Mouse (Mus musculus): ENCODE results near the gene Prkce. TPM values are rescaled to one million over a fixed set of nuclear protein-coding genes. Genes with fewer than 3 reads are reported as not detected.

The Prkce gene
- polyA plus RNA-seq, 1 experiment from 2014 or later: 35.7 TPM

DNA sequence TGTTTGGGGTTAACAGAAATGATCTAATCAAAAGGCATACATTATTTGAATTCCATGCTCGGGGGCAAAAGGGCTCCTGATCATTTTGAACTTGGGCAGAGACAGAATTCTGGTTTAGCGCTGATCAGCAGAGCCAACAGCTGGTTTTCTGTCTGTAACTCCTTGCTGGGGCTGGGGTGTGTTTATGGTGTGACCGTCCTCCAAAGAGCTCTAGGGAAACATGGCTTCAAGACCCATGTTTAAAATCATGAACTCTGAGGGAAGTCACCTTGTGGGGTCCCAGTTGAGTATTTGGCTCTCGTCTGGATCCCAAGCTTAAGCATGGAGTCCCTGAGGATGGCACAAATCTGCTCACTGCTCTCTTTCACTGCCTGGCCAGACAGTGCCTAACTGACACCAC is 183.7 kb downstream of the Prkce start:
- Histone ChIP-seq H3K27me3 (replicated peaks; ENCODE audit: control insufficient read depth, insufficient read depth, low read length) (no peaks in the 10 kb centered on the region), H3K4me1 (ENCODE audit: control insufficient read depth, insufficient read depth, low read depth, low read length) (peaks cover 18% of the 10 kb centered on the region), H3K27ac (ENCODE audit: low read depth, low read length) (no peak overlapping the region), H3K4me3 (ENCODE audit: low read length) (no peak overlapping the region), H3K9me3 (ENCODE audit: control insufficient read depth, low read length) (no peaks in the 10 kb centered on the region), H3K4me2 (ENCODE audit: low read length) (no peak overlapping the region), H3K36me3 (ENCODE audit: control insufficient read depth, insufficient read depth, low read length) (no peaks in the 10 kb centered on the region), H3K9ac (ENCODE audit: low read depth, low read length) (no peak overlapping the region)
- no peak for ATAC-seq
- 54% methylated on average over 4 of the region's 4 CpGs for WGBS

DNA sequence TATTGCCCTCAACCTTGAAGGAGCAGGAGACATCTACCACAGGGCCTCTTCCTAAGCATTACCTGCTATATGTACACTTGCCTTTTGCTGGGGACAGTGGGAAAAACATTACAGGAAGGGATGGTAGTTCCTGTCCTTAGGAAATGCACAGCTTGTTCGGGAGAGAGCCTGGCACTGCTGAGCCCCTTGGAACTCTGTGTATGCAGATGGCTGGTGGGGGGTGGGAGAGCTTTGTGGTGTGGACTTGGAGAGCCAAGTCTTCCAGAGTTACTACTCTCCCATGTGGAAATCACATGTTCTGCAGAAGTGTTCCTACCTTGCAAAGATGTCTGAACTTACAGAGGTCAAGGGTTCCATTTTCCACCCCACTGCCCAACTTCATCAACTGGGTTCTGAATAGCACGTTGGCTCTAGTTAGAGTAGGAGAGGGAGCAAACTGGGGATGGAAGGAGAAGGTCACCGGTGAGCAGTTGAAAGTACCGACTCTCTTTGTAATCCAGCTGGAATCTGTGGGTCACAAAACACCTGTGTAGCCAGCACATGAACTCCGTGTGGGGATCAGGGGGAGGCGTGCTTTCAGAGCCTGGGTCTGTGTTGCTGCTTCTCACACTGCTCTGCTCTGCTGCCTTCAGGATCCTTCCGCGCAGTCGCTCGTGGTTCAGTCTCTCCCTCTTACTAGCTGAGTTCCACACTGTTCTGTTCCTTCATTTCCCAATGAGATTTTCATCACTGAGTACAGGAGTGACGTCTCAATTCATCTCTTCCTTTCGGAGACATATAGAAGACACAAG is 184.9 kb downstream of the Prkce start:
- no peak overlapping the region for H3K4me2 ChIP-seq (ENCODE audit: low read length)

DNA sequence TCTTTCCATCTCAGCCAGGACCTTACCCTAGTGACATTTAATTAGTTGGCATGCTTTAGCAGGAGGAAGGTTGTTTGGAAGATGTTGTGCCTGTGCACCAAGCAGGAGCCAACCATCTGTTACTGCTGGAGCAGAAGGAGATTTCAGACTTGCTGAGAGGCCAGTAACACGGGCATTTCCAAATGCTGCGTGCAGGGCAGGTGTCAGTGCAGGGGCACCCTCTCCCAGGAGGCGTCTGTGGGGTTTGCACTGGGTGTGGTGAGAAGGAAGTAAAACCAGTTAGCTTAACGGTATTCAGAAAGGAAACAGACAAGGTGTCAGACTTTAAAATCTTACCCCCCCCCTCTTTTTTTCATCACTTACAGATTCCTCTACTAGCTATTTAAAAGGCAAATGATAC is 186.1 kb downstream of the Prkce start:
- no peak overlapping the region for H3K9ac ChIP-seq (ENCODE audit: low read depth, low read length)
- H3K27me3 ChIP-seq (replicated peaks; ENCODE audit: control insufficient read depth, insufficient read depth, low read length): no peaks in the 10 kb centered on the region
- peaks cover 18% of the 10 kb centered on the region for H3K4me1 ChIP-seq (ENCODE audit: control insufficient read depth, insufficient read depth, low read depth, low read length)
- WGBS: 62% methylated on average over 4 of the region's 4 CpGs
- no peaks in the 10 kb centered on the region for H3K9me3 ChIP-seq (ENCODE audit: control insufficient read depth, low read length)
- H3K4me3 ChIP-seq (ENCODE audit: low read length): no peak overlapping the region
- no peaks in the 10 kb centered on the region for H3K36me3 ChIP-seq (ENCODE audit: control insufficient read depth, insufficient read depth, low read length)
- no peak for ATAC-seq
- no peak overlapping the region for H3K4me2 ChIP-seq (ENCODE audit: low read length)
- H3K27ac ChIP-seq (ENCODE audit: low read depth, low read length): no peak overlapping the region

More for the DNA sequence above, 184.9 kb downstream of the Prkce start:
- peaks cover 18% of the 10 kb centered on the region for H3K4me1 ChIP-seq (ENCODE audit: control insufficient read depth, insufficient read depth, low read depth, low read length)
- H3K9me3 ChIP-seq (ENCODE audit: control insufficient read depth, low read length): no peaks in the 10 kb centered on the region
- no peaks in the 10 kb centered on the region for H3K36me3 ChIP-seq (ENCODE audit: control insufficient read depth, insufficient read depth, low read length)
- no peak overlapping the region for H3K4me3 ChIP-seq (ENCODE audit: low read length)
- H3K27me3 ChIP-seq (replicated peaks; ENCODE audit: control insufficient read depth, insufficient read depth, low read length): no peaks in the 10 kb centered on the region
- ATAC-seq: no peak
- no peak overlapping the region for H3K27ac ChIP-seq (ENCODE audit: low read depth, low read length)
- H3K9ac ChIP-seq (ENCODE audit: low read depth, low read length): no peak overlapping the region
- 83% methylated on average over 12 of the region's 12 CpGs for WGBS

DNA sequence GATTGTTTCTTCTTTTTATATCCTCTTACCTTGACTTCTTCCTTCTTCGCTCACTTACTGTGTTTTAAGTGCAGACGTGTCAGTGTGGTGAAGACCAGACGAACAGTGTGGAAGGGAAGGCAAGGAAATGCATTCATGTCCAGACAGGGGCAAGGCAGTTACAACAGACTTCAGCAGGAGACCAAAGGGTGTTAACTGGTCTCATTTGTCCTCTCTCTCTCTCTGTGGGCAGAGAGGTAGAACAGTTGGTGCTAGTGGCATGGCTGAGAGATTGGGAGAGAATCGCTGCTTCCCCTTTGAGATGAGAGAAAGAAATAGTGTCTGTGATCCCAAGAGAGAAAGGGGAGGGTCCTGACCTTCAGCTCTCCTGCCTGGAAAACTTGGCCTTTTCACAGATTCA is 186.5 kb downstream of the Prkce start:
- Histone ChIP-seq H3K36me3 (ENCODE audit: control insufficient read depth, insufficient read depth, low read length) (no peaks in the 10 kb centered on the region), H3K9me3 (ENCODE audit: control insufficient read depth, low read length) (no peaks in the 10 kb centered on the region), H3K4me3 (ENCODE audit: low read length) (no peak overlapping the region), H3K9ac (ENCODE audit: low read depth, low read length) (no peak overlapping the region), H3K4me2 (ENCODE audit: low read length) (no peak overlapping the region), H3K4me1 (ENCODE audit: control insufficient read depth, insufficient read depth, low read depth, low read length) (peaks cover 18% of the 10 kb centered on the region), H3K27me3 (replicated peaks; ENCODE audit: control insufficient read depth, insufficient read depth, low read length) (no peaks in the 10 kb centered on the region), H3K27ac (ENCODE audit: low read depth, low read length) (no peak overlapping the region)
- ATAC-seq: no peak
- WGBS: 79% methylated on average over 4 of the region's 4 CpGs

DNA sequence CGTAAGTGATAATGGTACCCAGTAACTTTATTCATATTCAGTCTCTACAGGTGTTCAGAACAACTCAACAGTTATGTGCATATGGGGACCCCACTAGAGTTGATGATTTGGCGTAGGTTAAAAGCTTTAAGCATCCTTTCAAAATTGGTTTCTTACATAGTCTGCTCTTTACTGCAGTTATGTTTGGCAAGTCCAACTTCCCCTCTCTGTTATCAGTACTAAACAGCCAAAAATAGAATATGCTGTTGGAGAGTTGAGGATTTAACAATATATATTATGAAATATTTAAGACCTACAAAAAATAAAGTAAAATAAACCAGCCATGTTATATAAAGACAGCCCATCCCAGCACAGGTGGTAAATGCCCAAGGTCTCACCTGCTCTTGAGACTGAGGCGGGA is 187.3 kb downstream of the Prkce start:
- 90% methylated on average over 3 of the region's 3 CpGs for WGBS
- Histone ChIP-seq H3K27me3 (replicated peaks; ENCODE audit: control insufficient read depth, insufficient read depth, low read length) (no peaks in the 10 kb centered on the region), H3K4me1 (ENCODE audit: control insufficient read depth, insufficient read depth, low read depth, low read length) (peaks cover 18% of the 10 kb centered on the region), H3K27ac (ENCODE audit: low read depth, low read length) (no peak overlapping the region), H3K9ac (ENCODE audit: low read depth, low read length) (no peak overlapping the region), H3K4me2 (ENCODE audit: low read length) (no peak overlapping the region), H3K36me3 (ENCODE audit: control insufficient read depth, insufficient read depth, low read length) (no peaks in the 10 kb centered on the region), H3K4me3 (ENCODE audit: low read length) (no peak overlapping the region), H3K9me3 (ENCODE audit: control insufficient read depth, low read length) (no peaks in the 10 kb centered on the region)
- no peak for ATAC-seq

DNA sequence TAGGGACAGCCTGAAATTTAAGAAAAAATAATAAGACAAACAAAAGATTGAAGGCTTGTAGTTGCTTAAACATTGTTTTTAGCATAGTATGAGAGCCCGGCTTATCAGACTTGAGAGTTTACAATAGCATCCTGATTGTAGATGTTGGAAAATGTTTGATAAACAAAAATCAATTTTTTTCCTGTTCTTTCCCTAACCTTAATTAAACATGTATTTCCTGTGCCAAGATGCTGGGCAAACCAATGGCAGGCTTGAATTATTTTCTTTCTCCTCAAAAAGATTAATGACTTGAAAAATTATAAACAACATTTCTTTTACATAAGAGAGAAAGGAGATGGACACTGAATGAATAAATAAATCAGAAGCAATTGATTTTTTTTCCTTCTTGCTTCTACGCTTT is 187.7 kb downstream of the Prkce start:
- no peaks in the 10 kb centered on the region for H3K36me3 ChIP-seq (ENCODE audit: control insufficient read depth, insufficient read depth, low read length)
- 80% methylated on average over 2 of the region's 2 CpGs for WGBS
- H3K9me3 ChIP-seq (ENCODE audit: control insufficient read depth, low read length): no peaks in the 10 kb centered on the region
- no peak overlapping the region for H3K4me3 ChIP-seq (ENCODE audit: low read length)
- no peak overlapping the region for H3K9ac ChIP-seq (ENCODE audit: low read depth, low read length)
- H3K27ac ChIP-seq (ENCODE audit: low read depth, low read length): no peak overlapping the region
- peaks cover 18% of the 10 kb centered on the region for H3K4me1 ChIP-seq (ENCODE audit: control insufficient read depth, insufficient read depth, low read depth, low read length)
- ATAC-seq: no peak
- H3K4me2 ChIP-seq (ENCODE audit: low read length): no peak overlapping the region
- no peaks in the 10 kb centered on the region for H3K27me3 ChIP-seq (replicated peaks; ENCODE audit: control insufficient read depth, insufficient read depth, low read length)

DNA sequence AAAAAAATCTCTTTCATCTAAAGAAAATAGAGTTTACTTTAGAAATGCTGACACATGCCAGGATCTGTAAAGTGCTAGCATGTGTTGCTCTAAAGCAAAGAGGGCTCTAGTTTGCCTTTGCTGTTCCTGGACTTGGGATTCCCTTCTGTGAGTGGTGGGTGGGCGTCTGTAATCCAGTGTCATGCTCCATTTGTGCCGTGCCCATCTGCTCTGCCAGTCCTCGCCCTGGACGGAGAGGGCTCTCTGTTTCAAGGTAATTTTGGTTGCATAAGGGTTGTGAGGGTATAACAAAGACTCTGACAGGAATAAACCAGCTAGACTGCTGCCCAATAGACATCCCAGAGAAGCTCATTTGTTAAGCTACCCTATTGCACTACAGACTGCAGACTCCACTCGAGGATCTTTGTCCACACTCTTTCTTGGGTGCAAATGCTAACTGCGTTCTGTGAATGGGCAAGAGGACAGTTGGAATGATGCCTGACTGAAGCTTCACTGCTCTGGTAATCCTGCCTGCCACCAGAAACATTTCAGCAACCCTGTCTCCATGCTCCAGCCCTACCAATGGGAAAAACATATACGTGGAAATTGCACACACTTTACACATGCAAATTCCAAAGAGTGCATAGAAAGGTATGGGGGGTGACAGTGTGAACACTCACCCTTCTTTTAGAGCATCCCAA is 188.3 kb downstream of the Prkce start:
- Histone ChIP-seq H3K9ac (ENCODE audit: low read depth, low read length) (no peak overlapping the region), H3K4me1 (ENCODE audit: control insufficient read depth, insufficient read depth, low read depth, low read length) (peaks cover 12% of the 10 kb centered on the region), H3K4me2 (ENCODE audit: low read length) (no peak overlapping the region), H3K27me3 (replicated peaks; ENCODE audit: control insufficient read depth, insufficient read depth, low read length) (no peaks in the 10 kb centered on the region), H3K4me3 (ENCODE audit: low read length) (no peak overlapping the region), H3K27ac (ENCODE audit: low read depth, low read length) (peak overlapping the region; percentile 31), H3K36me3 (ENCODE audit: control insufficient read depth, insufficient read depth, low read length) (no peaks in the 10 kb centered on the region), H3K9me3 (ENCODE audit: control insufficient read depth, low read length) (no peaks in the 10 kb centered on the region)
- WGBS: 38% methylated on average over 7 of the region's 7 CpGs
- ATAC-seq: peak; percentile 25; the same call in 1 of the 2 replicates

DNA sequence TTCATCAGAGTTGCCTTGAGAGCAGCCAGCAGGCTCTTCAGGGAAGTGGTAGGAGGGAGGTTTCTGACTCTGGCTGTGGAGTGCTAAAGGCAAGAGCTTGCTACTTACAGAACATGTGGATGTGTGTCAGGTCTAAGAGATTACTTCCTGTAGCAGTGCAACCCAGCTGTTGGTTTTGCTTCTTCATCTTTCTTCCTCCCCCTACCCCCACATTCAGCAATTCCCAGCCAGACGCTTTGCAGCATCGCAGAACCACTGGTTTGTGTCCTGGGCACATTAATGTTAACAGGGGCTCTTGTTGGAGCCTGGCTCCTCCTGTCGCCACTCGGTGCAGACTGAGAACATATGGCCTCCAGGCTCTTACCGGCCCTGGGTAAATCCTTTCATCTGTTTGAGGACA is 190.8 kb downstream of the Prkce start:
- 0 out of 2 replicates have a peak, but pooled peaks have one; percentile 21 for ATAC-seq
- no peaks in the 10 kb centered on the region for H3K27me3 ChIP-seq (replicated peaks; ENCODE audit: control insufficient read depth, insufficient read depth, low read length)
- H3K27ac ChIP-seq (ENCODE audit: low read depth, low read length): no peak overlapping the region
- no peak overlapping the region for H3K4me2 ChIP-seq (ENCODE audit: low read length)
- no peaks in the 10 kb centered on the region for H3K36me3 ChIP-seq (ENCODE audit: control insufficient read depth, insufficient read depth, low read length)
- no peaks in the 10 kb centered on the region for H3K9me3 ChIP-seq (ENCODE audit: control insufficient read depth, low read length)
- WGBS: 58% methylated on average over 5 of the region's 5 CpGs
- peaks cover 8% of the 10 kb centered on the region for H3K4me1 ChIP-seq (ENCODE audit: control insufficient read depth, insufficient read depth, low read depth, low read length)
- no peak overlapping the region for H3K4me3 ChIP-seq (ENCODE audit: low read length)
- no peak overlapping the region for H3K9ac ChIP-seq (ENCODE audit: low read depth, low read length)

DNA sequence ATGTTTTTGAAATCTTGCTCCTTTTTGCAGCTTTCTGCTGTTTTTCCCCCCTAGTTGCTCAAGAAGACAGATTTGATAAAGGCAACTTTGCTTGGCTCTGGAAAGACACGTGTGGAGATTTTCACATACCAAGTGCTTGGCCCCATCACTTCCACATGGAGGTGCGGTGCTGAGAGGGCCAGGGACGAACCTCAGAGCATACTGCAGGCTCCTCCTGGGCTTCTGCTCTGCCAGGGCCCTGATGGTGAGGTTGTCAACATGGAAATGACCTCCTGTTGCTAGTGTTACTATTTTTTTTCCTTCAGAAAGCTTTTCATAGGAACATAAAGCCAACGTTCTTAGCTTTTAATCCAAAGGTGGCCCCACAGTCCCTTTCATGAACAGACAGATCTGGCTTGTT is 191.3 kb downstream of the Prkce start:
- Histone ChIP-seq H3K9me3 (ENCODE audit: control insufficient read depth, low read length) (no peaks in the 10 kb centered on the region), H3K27me3 (replicated peaks; ENCODE audit: control insufficient read depth, insufficient read depth, low read length) (no peaks in the 10 kb centered on the region), H3K4me2 (ENCODE audit: low read length) (no peak overlapping the region), H3K27ac (ENCODE audit: low read depth, low read length) (no peak overlapping the region), H3K4me1 (ENCODE audit: control insufficient read depth, insufficient read depth, low read depth, low read length) (peaks cover 7% of the 10 kb centered on the region), H3K9ac (ENCODE audit: low read depth, low read length) (no peak overlapping the region), H3K4me3 (ENCODE audit: low read length) (no peak overlapping the region), H3K36me3 (ENCODE audit: control insufficient read depth, insufficient read depth, low read length) (no peaks in the 10 kb centered on the region)
- 72% methylated on average over 4 of the region's 4 CpGs for WGBS
- ATAC-seq: no peak
